Mouse (Mus musculus): Measurements from ENCODE around the gene Etnppl. TPM values are rescaled to one million over a fixed set of nuclear protein-coding genes. Genes with fewer than 3 reads are reported as not detected.
A peak's percentile ranks its signal among the peaks of the same experiment; 100 is the strongest.

Gene Etnppl
- not detected in 2 replicates for polyA plus RNA-seq (2016; fragmentation: Nextera tagmentation; extraction: Ambion mirVana)

DNA sequence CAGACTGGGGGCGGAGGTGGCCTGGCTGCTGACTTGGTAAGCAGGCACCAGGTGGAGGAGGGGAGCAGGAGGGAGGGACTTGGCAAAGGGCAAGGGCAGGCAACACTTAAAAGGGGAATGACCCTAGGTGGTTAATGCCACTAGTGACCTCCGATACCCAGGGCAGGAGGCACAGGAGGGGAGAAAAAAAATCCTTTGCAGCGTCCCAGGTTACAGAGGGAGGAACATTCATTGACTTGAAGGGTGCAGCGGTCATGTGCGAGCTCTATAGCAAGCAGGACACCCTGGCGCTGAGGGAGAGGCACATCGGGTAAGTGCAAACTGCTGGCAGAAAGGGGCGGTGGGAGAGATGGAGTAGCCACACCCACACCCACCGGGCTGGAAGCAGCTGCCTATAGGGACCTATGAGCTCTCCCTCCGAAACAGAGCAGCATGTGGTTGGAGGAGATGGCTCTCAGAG is at the start of gene Etnppl:
Gene Etnppl (plus strand): TSS at position 10 of the 460 bp plus-strand sequence.
- H3K4me3 ChIP-seq (replicated peaks) = 0 out of 2 replicates have a peak within 1 kb of the TSS, but pooled peaks have one; percentile 11
- peak; percentile 39; the same call in 1 of the 2 replicates for ATAC-seq (ENCODE audit: low FRiP score)
- WGBS = 6% methylated on average over 10 of the region's 10 CpGs

DNA sequence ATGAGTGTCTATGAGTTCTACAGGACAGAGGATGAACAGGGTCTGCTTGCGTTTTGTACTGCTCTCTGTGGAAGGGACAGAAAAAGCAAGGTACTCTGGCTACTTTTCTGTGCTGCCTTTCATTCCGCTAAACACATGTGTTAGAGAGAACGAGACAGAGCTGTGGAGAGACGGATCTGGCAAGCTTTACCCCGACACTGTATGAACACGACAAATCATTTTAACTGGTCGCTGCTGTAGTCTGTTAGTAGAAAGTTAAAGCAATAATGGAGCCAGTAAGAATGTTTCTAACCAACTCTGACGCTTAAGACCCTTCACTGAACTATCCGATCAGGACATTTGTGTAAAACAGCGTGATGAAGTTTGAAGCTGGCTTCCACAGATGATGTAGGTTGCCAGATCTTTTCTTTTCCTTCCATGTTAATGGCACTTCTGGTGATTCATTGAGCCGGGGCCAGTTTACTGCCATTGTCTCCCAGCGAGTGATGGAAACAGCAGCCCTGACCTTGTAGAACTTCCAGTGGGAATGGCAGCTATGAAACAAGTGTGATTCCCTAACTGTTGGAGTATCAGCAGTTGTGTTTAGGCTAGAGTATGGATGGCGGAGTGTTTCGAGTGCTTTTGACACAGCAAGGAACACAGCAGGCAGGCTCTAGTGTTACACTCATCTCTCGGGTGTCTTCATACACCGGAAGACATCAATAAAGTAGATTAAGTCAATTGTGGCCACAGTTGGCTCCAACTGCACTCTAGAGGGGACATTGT is 48.7 kb upstream of the Etnppl start:
- Histone ChIP-seq H3K9ac (no peak overlapping the region), H3K27me3 (no peaks in the 10 kb centered on the region), H3K4me2 (no peak overlapping the region), H3K4me3 (replicated peaks) (no peak overlapping the region), H3K9me3 (no peaks in the 10 kb centered on the region), H3K36me3 (replicated peaks) (no peaks in the 10 kb centered on the region), H3K27ac (no peak overlapping the region), H3K4me1 (no peaks in the 10 kb centered on the region)
- no peak for ATAC-seq (ENCODE audit: low FRiP score)
- 87% methylated on average over 16 of the region's 16 CpGs for WGBS

More for the DNA sequence above, at the start of gene Etnppl:
- Histone ChIP-seq H3K9ac (no peak within 1 kb of the TSS; the same call in 1 of the 2 replicates), H3K27me3 (no peaks in the 10 kb centered on the region; the same call in none of the 2 replicates), H3K36me3 (replicated peaks) (no peaks in the 10 kb centered on the region), H3K4me2 (peak within 1 kb of the TSS; percentile 37), H3K4me1 (peaks cover 7% of the 10 kb centered on the region), H3K27ac (no peak within 1 kb of the TSS), H3K9me3 (no peaks in the 10 kb centered on the region)

DNA sequence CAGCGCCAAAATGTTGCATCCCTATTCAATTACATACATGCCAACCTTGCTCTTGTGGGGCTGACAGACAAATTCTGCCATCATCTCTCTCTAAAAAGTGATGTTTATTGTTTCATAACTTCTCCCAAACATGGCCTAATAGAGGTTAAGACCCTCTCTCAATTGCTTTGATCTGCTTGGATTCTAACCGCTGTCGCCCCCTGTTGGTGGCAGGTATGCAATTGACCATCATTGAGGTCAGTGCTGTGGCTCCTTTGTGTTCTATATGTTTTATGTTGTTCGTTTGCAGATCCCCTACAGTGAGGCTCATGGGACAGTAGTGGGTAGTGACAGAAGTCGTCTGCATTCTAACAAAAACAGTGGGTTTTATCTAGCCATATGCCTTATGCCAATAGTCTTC is 44.0 kb upstream of the Etnppl start:
- WGBS = 76% methylated on average over 5 of the region's 5 CpGs
- ATAC-seq (ENCODE audit: low FRiP score) = no peak

DNA sequence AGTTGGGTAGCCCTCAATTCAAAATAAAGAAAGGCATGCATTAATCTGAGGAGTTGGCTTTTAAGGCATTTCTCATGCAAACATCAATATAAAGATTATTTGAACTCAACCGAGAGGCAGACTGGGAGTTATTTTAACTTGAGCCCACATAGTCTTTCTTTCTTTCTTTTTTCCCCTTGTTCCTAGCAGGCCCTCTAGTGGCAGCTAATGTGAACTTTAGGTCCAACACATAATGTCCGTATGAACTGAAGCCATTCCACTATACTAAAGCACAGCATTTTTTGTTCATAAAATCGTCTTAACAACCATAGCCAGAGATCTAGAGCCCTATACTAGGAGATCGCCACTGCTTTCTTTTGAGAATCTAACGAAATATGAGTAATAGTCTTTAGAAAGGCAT is 42.6 kb upstream of the Etnppl start:
- no peak for ATAC-seq (ENCODE audit: low FRiP score)
- Histone ChIP-seq H3K9me3 (no peaks in the 10 kb centered on the region), H3K36me3 (replicated peaks) (no peaks in the 10 kb centered on the region), H3K4me2 (no peak overlapping the region), H3K4me3 (replicated peaks) (no peak overlapping the region), H3K27me3 (no peaks in the 10 kb centered on the region), H3K9ac (no peak overlapping the region), H3K27ac (no peak overlapping the region), H3K4me1 (no peaks in the 10 kb centered on the region)
- 25% methylated on average over 5 of the region's 5 CpGs for WGBS

More for the DNA sequence above, 44.0 kb upstream of the Etnppl start:
- Histone ChIP-seq H3K36me3 (replicated peaks) (no peaks in the 10 kb centered on the region), H3K9me3 (no peaks in the 10 kb centered on the region), H3K4me3 (replicated peaks) (no peak overlapping the region), H3K4me2 (no peak overlapping the region), H3K9ac (no peak overlapping the region), H3K4me1 (no peaks in the 10 kb centered on the region), H3K27me3 (no peaks in the 10 kb centered on the region), H3K27ac (no peak overlapping the region)

DNA sequence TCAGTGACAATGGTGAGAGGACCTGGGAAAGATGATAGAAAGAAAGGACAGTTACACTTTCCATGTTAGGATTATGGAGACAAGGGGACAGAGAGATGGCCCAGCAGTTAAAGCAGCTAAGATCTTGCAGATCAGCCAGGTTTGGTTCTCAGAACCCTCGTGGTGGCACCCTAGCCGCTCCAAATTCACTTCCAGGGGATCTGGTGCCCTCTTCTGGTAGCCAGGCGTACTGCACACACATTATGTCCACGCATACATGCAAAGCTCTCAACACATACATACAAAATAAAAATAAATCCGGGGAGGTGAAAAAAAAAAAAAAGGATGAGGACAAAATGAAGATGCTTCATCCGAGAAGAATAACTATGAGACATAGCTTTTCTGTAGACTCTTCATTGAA is 40.6 kb upstream of the Etnppl start:
- no peak for ATAC-seq (ENCODE audit: low FRiP score)
- 68% methylated on average over 6 of the region's 6 CpGs for WGBS

DNA sequence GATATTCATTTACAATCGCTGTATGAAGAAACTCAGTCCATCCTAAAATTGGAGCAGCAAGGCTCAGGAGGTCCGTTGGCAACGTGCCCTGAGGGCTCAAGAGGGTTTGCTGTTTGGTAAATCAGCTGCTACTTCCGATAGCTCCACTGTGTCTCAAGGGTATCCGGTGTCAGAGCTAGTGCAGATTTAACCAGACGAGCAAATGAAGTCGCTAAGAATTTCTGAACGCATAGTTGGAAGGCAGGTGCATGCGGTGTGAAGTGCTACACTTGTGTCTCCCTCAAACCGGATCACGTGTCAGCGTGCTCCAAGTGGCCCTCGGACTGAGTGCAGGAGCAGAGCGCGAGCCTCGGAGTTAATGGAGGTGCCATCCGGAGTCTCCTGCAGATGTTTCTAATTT is 37.7 kb upstream of the Etnppl start:
- no peak overlapping the region for H3K4me2 ChIP-seq
- H3K27me3 ChIP-seq = no peaks in the 10 kb centered on the region
- H3K27ac ChIP-seq = no peak overlapping the region
- H3K4me3 ChIP-seq (replicated peaks) = no peak overlapping the region
- WGBS = 74% methylated on average over 17 of the region's 17 CpGs
- H3K4me1 ChIP-seq = 0 out of 2 replicates have a peak, but pooled peaks cover 3% of the 10 kb centered on the region
- H3K9ac ChIP-seq = no peak overlapping the region
- no peaks in the 10 kb centered on the region for H3K9me3 ChIP-seq
- no peak for ATAC-seq (ENCODE audit: low FRiP score)
- H3K36me3 ChIP-seq (replicated peaks) = no peaks in the 10 kb centered on the region

More for the DNA sequence above, 40.6 kb upstream of the Etnppl start:
- Histone ChIP-seq H3K4me3 (replicated peaks) (no peak overlapping the region), H3K27ac (no peak overlapping the region), H3K9me3 (no peaks in the 10 kb centered on the region), H3K4me2 (no peak overlapping the region), H3K36me3 (replicated peaks) (no peaks in the 10 kb centered on the region), H3K4me1 (no peaks in the 10 kb centered on the region), H3K9ac (no peak overlapping the region), H3K27me3 (no peaks in the 10 kb centered on the region)

DNA sequence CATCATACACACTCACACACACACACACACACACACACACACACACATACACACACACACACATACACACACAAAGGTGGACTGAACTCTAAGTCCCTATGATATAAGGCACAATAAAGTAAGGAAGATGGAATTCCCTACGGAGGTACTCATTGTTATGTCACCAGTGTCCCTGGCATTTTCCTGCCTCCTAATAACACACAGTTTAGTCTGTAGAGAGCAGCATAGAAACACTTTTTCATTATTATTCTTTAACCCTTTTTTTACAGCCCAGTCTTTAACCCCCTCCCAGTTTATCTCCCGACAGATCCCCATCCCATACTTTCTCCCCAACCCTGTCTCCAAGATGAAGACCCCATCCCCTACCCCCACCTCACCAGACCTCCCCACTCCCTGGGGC is 35.7 kb upstream of the Etnppl start:
- no peak overlapping the region for H3K4me2 ChIP-seq
- no peak overlapping the region for H3K27ac ChIP-seq
- no peak overlapping the region for H3K9ac ChIP-seq
- H3K4me3 ChIP-seq (replicated peaks) = no peak overlapping the region
- ATAC-seq (ENCODE audit: low FRiP score) = no peak
- 85% methylated on average over 2 of the region's 2 CpGs for WGBS
- 0 out of 2 replicates have a peak, but pooled peaks cover 3% of the 10 kb centered on the region for H3K4me1 ChIP-seq
- no peaks in the 10 kb centered on the region for H3K9me3 ChIP-seq
- H3K27me3 ChIP-seq = no peaks in the 10 kb centered on the region
- no peaks in the 10 kb centered on the region for H3K36me3 ChIP-seq (replicated peaks)

DNA sequence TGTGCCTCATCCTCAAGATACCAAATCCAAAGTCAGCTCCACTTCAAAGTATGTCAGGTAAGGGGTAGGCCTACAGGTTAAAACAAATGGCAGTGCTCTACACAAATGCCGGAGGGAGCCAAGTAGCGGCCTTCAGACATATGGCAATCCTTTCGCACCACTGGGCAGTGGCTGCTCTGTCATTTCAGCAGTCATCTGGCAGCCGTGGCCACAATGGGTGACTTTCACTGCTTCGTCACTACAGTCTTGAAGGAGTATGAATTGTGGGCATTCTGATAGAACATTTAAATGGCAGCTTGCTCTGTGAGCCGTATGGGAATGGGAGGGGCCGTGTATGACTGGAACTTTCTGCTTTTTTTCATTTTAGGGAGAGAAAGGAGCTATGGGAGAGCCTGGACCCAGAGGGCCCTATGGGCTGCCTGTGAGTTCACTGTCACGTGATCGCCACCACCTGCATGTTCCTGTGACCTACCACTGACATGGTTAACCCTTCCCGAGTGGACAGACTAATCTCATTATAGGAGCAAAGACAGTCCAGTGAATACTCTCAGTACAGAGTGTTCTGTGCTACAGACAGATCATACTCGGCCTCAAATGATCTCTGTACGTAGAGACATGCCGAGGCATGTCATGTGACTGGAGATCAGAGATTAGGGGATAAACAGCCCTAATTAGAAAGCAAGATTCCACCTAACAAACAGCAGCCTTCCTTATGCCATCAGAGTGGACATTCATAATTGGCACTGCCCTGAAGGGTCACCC is 34.2 kb upstream of the Etnppl start:
- WGBS = 75% methylated on average over 13 of the region's 13 CpGs
- Histone ChIP-seq H3K4me2 (no peak overlapping the region), H3K4me3 (replicated peaks) (no peak overlapping the region), H3K4me1 (0 out of 2 replicates have a peak, but pooled peaks cover 3% of the 10 kb centered on the region), H3K27me3 (no peaks in the 10 kb centered on the region), H3K9me3 (no peaks in the 10 kb centered on the region), H3K36me3 (replicated peaks) (no peaks in the 10 kb centered on the region), H3K9ac (no peak overlapping the region), H3K27ac (no peak overlapping the region)
- ATAC-seq (ENCODE audit: low FRiP score) = no peak

DNA sequence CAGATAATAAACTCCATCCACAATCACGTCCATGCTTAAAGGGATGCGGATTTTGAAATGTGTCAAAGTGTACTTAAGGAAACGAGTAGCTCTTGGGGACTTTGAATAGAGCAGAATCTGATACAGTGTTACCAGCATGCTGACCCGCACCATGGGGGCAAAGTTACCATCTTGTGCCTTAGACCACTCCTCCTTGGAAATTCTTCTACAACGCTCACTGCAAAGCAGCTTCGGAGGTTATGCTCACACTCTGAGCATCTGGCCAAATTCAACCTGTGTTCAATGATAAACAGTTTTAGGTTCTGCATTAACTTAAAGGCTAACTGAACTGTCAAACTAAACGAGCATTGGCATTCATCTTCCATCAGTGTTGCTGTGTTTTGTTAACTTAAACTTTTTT is 33.2 kb upstream of the Etnppl start:
- Histone ChIP-seq H3K27me3 (no peaks in the 10 kb centered on the region), H3K9me3 (no peaks in the 10 kb centered on the region), H3K27ac (no peak overlapping the region), H3K36me3 (replicated peaks) (no peaks in the 10 kb centered on the region), H3K4me3 (replicated peaks) (no peak overlapping the region), H3K4me2 (no peak overlapping the region), H3K4me1 (0 out of 2 replicates have a peak, but pooled peaks cover 3% of the 10 kb centered on the region), H3K9ac (no peak overlapping the region)
- no peak for ATAC-seq (ENCODE audit: low FRiP score)
- 77% methylated on average over 7 of the region's 7 CpGs for WGBS

DNA sequence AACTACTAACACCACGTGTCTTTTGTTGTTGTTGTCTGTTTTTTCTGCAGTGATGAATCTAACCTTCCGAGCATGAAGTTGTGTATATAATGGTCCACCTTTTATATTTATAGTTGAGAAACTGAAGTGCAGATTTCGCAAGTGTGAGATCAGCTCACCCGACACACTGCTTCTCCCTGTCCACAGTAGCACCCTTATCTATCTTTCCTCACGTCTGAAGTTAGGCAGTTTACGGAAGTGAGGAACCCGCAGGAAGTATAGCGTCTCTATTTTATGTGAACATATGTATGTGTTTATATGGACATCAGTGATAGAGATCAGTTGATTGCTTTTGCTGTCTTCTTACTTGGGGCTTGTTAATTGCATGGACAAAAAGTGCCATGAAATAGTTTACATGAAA is 22.2 kb upstream of the Etnppl start:
- 92% methylated on average over 8 of the region's 8 CpGs for WGBS
- ATAC-seq (ENCODE audit: low FRiP score) = no peak
- no peak overlapping the region for H3K9ac ChIP-seq
- H3K4me3 ChIP-seq (replicated peaks) = no peak overlapping the region
- H3K9me3 ChIP-seq = no peaks in the 10 kb centered on the region
- H3K27ac ChIP-seq = no peak overlapping the region
- H3K27me3 ChIP-seq = no peaks in the 10 kb centered on the region
- no peaks in the 10 kb centered on the region for H3K36me3 ChIP-seq (replicated peaks)
- no peaks in the 10 kb centered on the region for H3K4me1 ChIP-seq
- H3K4me2 ChIP-seq = no peak overlapping the region

DNA sequence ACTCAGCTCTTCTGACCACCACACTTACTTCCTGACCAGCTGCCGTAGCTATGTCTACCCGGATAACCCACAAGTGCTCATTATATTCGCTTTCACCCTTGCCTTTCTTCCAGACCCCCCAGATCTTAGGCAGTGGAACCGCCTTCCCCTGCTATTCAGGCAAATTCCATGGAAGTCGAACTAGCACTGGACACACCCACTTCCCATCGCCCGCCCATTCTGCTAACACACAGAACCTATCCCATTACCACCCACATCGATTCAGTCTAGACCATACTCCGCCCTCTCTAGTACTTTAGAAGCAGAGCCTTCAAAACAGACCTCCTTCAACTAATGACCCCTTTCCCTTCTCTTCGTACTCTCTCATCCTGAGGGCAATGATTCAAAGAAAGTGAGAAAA is 15.8 kb upstream of the Etnppl start:
- Histone ChIP-seq H3K9me3 (no peaks in the 10 kb centered on the region), H3K4me2 (no peak overlapping the region), H3K27me3 (no peaks in the 10 kb centered on the region), H3K36me3 (replicated peaks) (no peaks in the 10 kb centered on the region), H3K4me1 (no peaks in the 10 kb centered on the region), H3K9ac (no peak overlapping the region), H3K4me3 (replicated peaks) (no peak overlapping the region), H3K27ac (no peak overlapping the region)
- no peak for ATAC-seq (ENCODE audit: low FRiP score)
- 85% methylated on average over 10 of the region's 10 CpGs for WGBS

DNA sequence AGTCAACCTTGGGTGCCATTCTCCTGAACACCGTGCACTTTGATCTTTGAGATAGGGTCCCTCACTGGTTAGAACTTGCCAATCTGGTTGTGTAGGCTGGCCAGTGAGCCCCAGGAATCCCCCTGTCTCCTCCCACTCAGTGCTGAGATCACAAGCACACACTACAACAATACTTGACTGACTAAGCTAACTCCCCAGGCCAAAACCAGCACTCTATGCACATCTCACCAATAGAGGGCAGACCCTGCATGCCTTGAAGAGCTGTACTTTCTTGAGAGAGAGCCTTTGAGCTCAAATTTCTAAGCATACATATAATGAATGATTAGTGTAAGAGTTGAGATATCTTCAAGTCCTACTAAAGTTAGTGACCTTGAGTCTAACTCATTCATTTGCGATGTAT is 9.3 kb upstream of the Etnppl start:
- no peaks in the 10 kb centered on the region for H3K36me3 ChIP-seq (replicated peaks)
- no peak overlapping the region for H3K9ac ChIP-seq
- H3K4me1 ChIP-seq = no peaks in the 10 kb centered on the region
- no peaks in the 10 kb centered on the region for H3K27me3 ChIP-seq
- WGBS = 88% methylated on average over 2 of the region's 2 CpGs
- H3K9me3 ChIP-seq = no peaks in the 10 kb centered on the region
- no peak overlapping the region for H3K27ac ChIP-seq
- H3K4me3 ChIP-seq (replicated peaks) = no peak overlapping the region
- H3K4me2 ChIP-seq = no peak overlapping the region
- no peak for ATAC-seq (ENCODE audit: low FRiP score)

Data from forebrain, embryonic 12.5 days (tissue).